Mouse (Mus musculus): ENCODE results near the gene Grb14.

- TF ChIP-seq CTCF (IDR thresholded peaks at IDR 0.05; ENCODE audit: low read depth, low read length) (no peak), GATA1 (IDR thresholded peaks at IDR 0.05; ENCODE audit: borderline replicate concordance, low read length) (no peak), TAL1 (conservative IDR thresholded peaks at IDR 0.05; ENCODE audit: low read depth, low read length) (no peak), POLR2AphosphoS5 (IDR thresholded peaks at IDR 0.05; ENCODE audit: insufficient replicate concordance, low read depth, low read length) (no peak)
Observed at GRCm38 (mm10) chr2:65037546-65037945, 12.8 kb upstream of the Grb14 start.

Data from G1E (cell line).